Mouse (Mus musculus) spleen, adult 2 months (tissue): ENCODE results near the gene Ifrd1.

Source experiments
- CTCF ChIP-seq: fragments of 200-500 bp; IDR thresholded peaks from 2 replicates; pipeline ENCODE4 v1.5.1; 2011; ENCODE audit warnings: mild to moderate bottlenecking, inconsistent platforms; ENCODE audit not compliant: insufficient read depth, insufficient read length, insufficient replicate concordance; ENCODE audit errors: extremely low read depth
- POLR2A ChIP-seq: fragments of 200-500 bp; IDR thresholded peaks from 2 replicates; pipeline ENCODE4 v1.6.1; 2011; ENCODE audit warnings: low read depth, low read length, inconsistent platforms

DNA sequence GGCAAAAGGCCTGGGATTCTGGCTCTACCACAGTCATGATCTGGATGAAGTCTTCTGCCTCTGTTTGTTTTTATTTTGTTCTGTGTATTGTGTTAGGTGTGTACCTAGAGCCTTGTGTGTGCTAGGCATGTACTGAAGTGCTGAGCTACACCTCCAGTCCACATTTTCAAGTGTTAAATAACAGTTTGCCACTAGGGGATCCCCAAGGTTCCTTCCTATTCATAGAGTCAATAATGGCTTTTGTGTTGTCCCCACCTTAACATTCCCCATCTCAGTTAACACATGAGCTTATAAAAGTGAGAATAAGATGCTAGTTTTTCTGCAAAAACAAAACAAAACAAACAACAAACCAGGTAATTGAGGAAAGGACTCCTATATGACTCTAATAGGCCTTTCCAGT lies 7.7 kb upstream of the Ifrd1 start:
- no peak for TF ChIP-seq CTCF
- TF ChIP-seq POLR2A, result no peak
